Mouse (Mus musculus) myocyte (in vitro differentiated cells): ENCODE results near the gene Marcksl1. TPM values are rescaled to one million over a fixed set of nuclear protein-coding genes. Genes with fewer than 3 reads are reported as not detected.

Source experiments
- H3K27me3 ChIP-seq: one replicate; pipeline ENCODE4 v1.6.1; 2011; ENCODE audit not compliant: control insufficient read depth, insufficient read depth, insufficient read length
- H3K36me3 ChIP-seq: one replicate; pipeline ENCODE4 v1.6.1; 2011; ENCODE audit not compliant: control insufficient read depth, insufficient read depth
- H3K4me2 ChIP-seq: one replicate; pipeline ENCODE4 v1.6.1; 2011; ENCODE audit warnings: low read depth, control low read depth
- H3K4me3 ChIP-seq: one replicate; pipeline ENCODE4 v1.5.1; 2011; ENCODE audit warnings: mild to moderate bottlenecking, control low read depth, moderate library complexity
- H3K79me2 ChIP-seq: one replicate; pipeline ENCODE4 v1.6.1; 2011; ENCODE audit not compliant: control insufficient read depth, insufficient read depth
- H3ac ChIP-seq: one replicate; pipeline ENCODE4 v1.6.1; 2011; ENCODE audit not compliant: control insufficient read depth, insufficient read length
- CEBPB ChIP-seq: IDR thresholded peaks from 2 replicates; pipeline ENCODE4 v1.6.1; 2011; ENCODE audit warnings: mild to moderate bottlenecking, moderate library complexity; ENCODE audit not compliant: poor library complexity, insufficient read depth, severe bottlenecking
- E2F4 ChIP-seq: IDR thresholded peaks from one replicate; pipeline ENCODE4 v1.6.1; 2011; ENCODE audit warnings: mild to moderate bottlenecking, control low read depth, moderate library complexity; ENCODE audit not compliant: insufficient read depth
- MAX ChIP-seq: IDR thresholded peaks from one replicate; pipeline ENCODE4 v1.6.1; 2011; ENCODE audit warnings: low read depth, mild to moderate bottlenecking, control low read depth
- MYOD1 ChIP-seq, 3 experiments: IDR thresholded peaks; one replicate each; pipeline ENCODE4 v1.6.1; 2011; ENCODE audit warnings: control low read depth in 2 of 3, low read depth in 2 of 3, mild to moderate bottlenecking in 2 of 3, moderate library complexity in 1 of 3; ENCODE audit not compliant: insufficient read length in 2 of 3, control insufficient read depth in 1 of 3
- MYOG ChIP-seq, 3 experiments: IDR thresholded peaks; one replicate each; pipeline ENCODE4 v1.6.1; 2011; ENCODE audit warnings: control low read depth in 2 of 3, low read depth in 2 of 3, mild to moderate bottlenecking in 2 of 3; ENCODE audit not compliant: insufficient read length in 2 of 3, control insufficient read depth in 1 of 3, insufficient read depth in 1 of 3
- POLR2A ChIP-seq: IDR thresholded peaks from one replicate; pipeline ENCODE4 v1.6.1; 2011; ENCODE audit warnings: low read depth, mild to moderate bottlenecking, control low read depth, moderate library complexity; ENCODE audit not compliant: insufficient read length
- POLR2AphosphoS2 ChIP-seq: IDR thresholded peaks from one replicate; pipeline ENCODE4 v1.6.1; 2011; ENCODE audit warnings: low read depth, control low read depth; ENCODE audit not compliant: insufficient read length
- REST ChIP-seq: IDR thresholded peaks from one replicate; pipeline ENCODE4 v1.6.1; 2011; ENCODE audit warnings: mild to moderate bottlenecking, control low read depth, moderate library complexity; ENCODE audit not compliant: insufficient read depth, insufficient read length
- SRF ChIP-seq: IDR thresholded peaks from one replicate; pipeline ENCODE4 v1.6.1; 2011; ENCODE audit warnings: low read depth; ENCODE audit not compliant: control insufficient read depth, insufficient read length
- TCF12 ChIP-seq: IDR thresholded peaks from one replicate; pipeline ENCODE4 v1.6.1; 2011; ENCODE audit warnings: mild to moderate bottlenecking, control low read depth; ENCODE audit not compliant: poor library complexity, insufficient read depth, severe bottlenecking
- TCF3 ChIP-seq: IDR thresholded peaks from one replicate; pipeline ENCODE4 v1.6.1; 2011; ENCODE audit warnings: low read depth, control low read depth; ENCODE audit not compliant: insufficient read length
- USF1 ChIP-seq: IDR thresholded peaks from one replicate; pipeline ENCODE4 v1.6.1; 2011; ENCODE audit warnings: low read depth, mild to moderate bottlenecking, control low read depth, moderate library complexity
- polyA plus RNA-seq: library from polyadenylated mRNA; unstranded; fragments of >200 nt; fragmentation: generic; extraction: Trizol; gene quantifications from one replicate; pipeline ENCODE4 v1.2.1, GENCODE M21; 2012; ENCODE audit warnings: missing spikeins

Marcksl1 gene
- polyA plus RNA-seq, 1 experiment: 41.6 TPM

DNA sequence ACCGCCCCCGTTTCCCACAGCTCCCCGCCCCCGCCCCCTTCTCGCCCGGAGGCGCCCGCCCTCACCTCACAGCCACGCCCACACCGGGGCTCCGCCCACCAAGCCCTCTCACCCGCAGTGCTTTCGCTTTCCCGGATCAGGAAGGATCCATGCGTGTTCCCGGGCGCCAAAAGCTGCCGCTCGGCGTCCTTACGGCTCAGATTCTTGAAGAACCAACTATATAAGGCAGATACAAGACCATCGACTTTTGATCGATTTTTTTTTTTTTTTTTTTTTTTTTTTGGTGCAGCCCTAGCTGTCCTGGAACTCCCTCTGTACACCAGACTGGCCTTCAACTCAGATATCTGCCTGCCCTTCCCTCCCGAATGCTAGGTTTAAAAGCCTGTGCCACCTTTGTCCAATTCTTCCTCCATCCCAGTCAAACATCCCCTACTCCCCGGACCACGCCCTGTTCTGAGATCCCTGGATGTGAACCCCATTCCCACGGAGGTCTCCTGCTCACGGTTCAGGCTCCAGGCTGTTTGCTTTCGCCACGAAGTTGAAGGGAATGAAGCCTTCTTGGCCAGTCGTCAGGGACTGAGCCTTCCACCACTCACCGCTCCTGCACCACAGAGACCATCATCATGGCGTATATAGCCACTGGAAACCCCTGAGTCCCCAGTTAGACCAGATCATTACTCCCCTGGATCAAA, 43.3 kb downstream of the Marcksl1 start:
- Histone ChIP-seq H3K79me2 (no peaks in the 10 kb centered on the region), H3ac (no peak overlapping the region), H3K4me3 (peak overlapping the region; percentile 50), H3K27me3 (no peaks in the 10 kb centered on the region), H3K36me3 (no peaks in the 10 kb centered on the region), H3K4me2 (peak overlapping the region; percentile 87)
- TF ChIP-seq USF1 (no peak), POLR2A (peak; percentile 81), TCF3 (no peak), POLR2AphosphoS2 (peak; percentile 83)

DNA sequence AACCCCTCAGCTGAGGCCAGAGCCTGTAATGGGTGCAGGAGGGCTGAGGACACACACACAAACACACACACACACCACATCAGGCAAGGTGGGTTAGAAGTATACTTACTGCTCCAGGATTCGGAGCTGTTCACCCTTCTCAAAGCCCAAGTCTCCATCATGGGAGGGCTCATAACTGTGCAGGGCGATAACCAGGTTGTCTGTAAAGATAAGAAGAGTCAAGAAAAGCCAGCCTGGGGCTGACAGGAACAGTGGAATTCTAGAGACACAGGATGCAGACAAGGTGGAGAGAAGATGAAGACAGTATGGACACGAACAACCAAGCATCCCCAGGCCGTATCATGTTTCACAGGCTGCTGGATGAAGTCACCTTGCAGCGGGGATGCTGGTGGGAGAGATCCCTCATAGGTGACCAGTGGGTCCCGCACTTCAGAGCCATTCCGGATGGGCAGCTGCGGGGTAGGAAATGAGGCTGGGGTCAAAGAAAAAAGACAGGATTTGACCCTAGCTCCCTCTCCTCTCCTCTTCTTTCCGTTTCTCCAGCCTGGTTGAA, 44.0 kb downstream of the Marcksl1 start:
- TF ChIP-seq POLR2AphosphoS2 (no peak), POLR2A (no peak), TCF12 (no peak), USF1 (no peak), TCF3 (no peak), MYOD1 (IDR thresholded peaks at IDR 0.05; ENCODE audit: control insufficient read depth in 1 of 3, insufficient read length in 2 of 3, low read depth in 2 of 3) (no peak), E2F4 (no peak), MAX (no peak), SRF (no peak), MYOG (IDR thresholded peaks at IDR 0.05; ENCODE audit: control insufficient read depth in 1 of 3, insufficient read depth in 1 of 3, insufficient read length in 2 of 3, low read depth in 2 of 3) (no peak), REST (no peak), CEBPB (no peak)
- H3K27me3 ChIP-seq: no peaks in the 10 kb centered on the region
- H3K4me3 ChIP-seq: peak overlapping the region; percentile 50

DNA sequence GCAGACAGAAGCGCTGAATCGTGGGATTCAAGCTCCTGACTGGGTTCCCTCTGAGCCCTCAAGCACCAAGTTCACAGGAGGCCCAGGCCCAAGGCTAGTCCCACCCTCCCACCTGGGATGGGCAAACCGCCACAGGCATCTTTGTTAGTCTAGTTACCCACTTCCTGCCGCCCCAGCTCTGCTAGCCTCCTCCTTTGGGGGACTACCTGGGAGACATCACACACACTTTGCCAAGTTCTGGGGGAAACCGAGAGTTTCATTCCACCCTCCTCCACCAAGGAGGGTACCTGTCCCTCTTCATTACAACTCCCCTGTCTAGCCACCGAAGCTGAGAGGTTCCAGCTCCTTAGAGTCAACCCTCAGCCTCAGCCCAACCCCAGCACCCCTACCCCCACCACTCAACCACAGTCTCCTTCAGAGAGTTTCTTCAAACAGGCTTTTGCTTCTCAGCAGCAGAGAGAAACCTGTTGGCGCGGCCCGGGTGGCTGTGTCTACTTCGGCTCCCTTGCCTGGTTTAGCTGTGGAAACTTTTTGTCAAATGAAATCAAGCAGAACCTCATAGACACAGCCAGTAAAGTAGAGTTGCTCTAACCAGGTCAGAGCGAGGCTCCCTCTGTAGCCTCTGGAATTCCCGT, 45.1 kb downstream of the Marcksl1 start:
- H3K4me3 ChIP-seq: no peak overlapping the region
- H3ac ChIP-seq: no peak overlapping the region
- no peaks in the 10 kb centered on the region for H3K79me2 ChIP-seq
- TF ChIP-seq CEBPB (no peak), SRF (no peak), POLR2A (no peak), TCF3 (no peak), MYOD1 (IDR thresholded peaks at IDR 0.05; ENCODE audit: control insufficient read depth in 1 of 3, insufficient read length in 2 of 3, low read depth in 2 of 3) (no peak), POLR2AphosphoS2 (no peak), REST (no peak), E2F4 (no peak), MAX (no peak), TCF12 (no peak), MYOG (IDR thresholded peaks at IDR 0.05; ENCODE audit: control insufficient read depth in 1 of 3, insufficient read depth in 1 of 3, insufficient read length in 2 of 3, low read depth in 2 of 3) (no peak), USF1 (no peak)
- H3K27me3 ChIP-seq: no peaks in the 10 kb centered on the region
- H3K4me2 ChIP-seq: no peak overlapping the region
- H3K36me3 ChIP-seq: no peaks in the 10 kb centered on the region

More for the DNA sequence above, 44.0 kb downstream of the Marcksl1 start:
- peak overlapping the region; percentile 87 for H3K4me2 ChIP-seq
- no peak overlapping the region for H3ac ChIP-seq
- no peaks in the 10 kb centered on the region for H3K79me2 ChIP-seq
- no peaks in the 10 kb centered on the region for H3K36me3 ChIP-seq

- Histone ChIP-seq H3K79me2 (no peaks in the 10 kb centered on the region), H3K36me3 (no peaks in the 10 kb centered on the region), H3ac (no peak overlapping the region), H3K4me2 (no peak overlapping the region), H3K27me3 (no peaks in the 10 kb centered on the region), H3K4me3 (no peak overlapping the region)
- TF ChIP-seq TCF3: no peak
- TF ChIP-seq TCF12: no peak
- TF ChIP-seq MYOD1 (IDR thresholded peaks at IDR 0.05; ENCODE audit: control insufficient read depth in 1 of 3, insufficient read length in 2 of 3, low read depth in 2 of 3): no peak
- TF ChIP-seq REST: no peak
- TF ChIP-seq POLR2A: no peak
- no peak for TF ChIP-seq CEBPB
- no peak for TF ChIP-seq MAX
- TF ChIP-seq POLR2AphosphoS2: no peak
- TF ChIP-seq E2F4: no peak
- no peak for TF ChIP-seq USF1
Measured at GRCm38 (mm10) chr4:129561184-129561583, 47.8 kb downstream of the Marcksl1 start.

- H3K27me3 ChIP-seq: no peaks in the 10 kb centered on the region
- H3K36me3 ChIP-seq: no peaks in the 10 kb centered on the region
- no peak overlapping the region for H3K4me2 ChIP-seq
Measured at GRCm38 (mm10) chr4:129563718-129564117, 50.3 kb downstream of the Marcksl1 start.

More at GRCm38 (mm10) chr4:129563718-129564117, 50.3 kb downstream of the Marcksl1 start:
- Histone ChIP-seq H3K4me3 (no peak overlapping the region), H3ac (no peak overlapping the region), H3K79me2 (no peaks in the 10 kb centered on the region)
- TF ChIP-seq MAX (no peak), SRF (no peak), TCF12 (no peak), TCF3 (no peak), MYOD1 (IDR thresholded peaks at IDR 0.05; ENCODE audit: control insufficient read depth in 1 of 3, insufficient read length in 2 of 3, low read depth in 2 of 3) (no peak), REST (no peak)
